Mouse (Mus musculus) liver, embryonic 11.5 days (tissue): ENCODE data around the gene Tmeff2. TPM values are rescaled to one million over a fixed set of nuclear protein-coding genes. Genes with fewer than 3 reads are reported as not detected.

Source experiments
- ATAC-seq: fragments of 200-750 bp; cut with Nextera tagmentation; replicated peaks from 2 replicates; pipeline ENCODE4 v1.8.0; 2017; ENCODE audit warnings: moderate number of reproducible peaks, mild to moderate bottlenecking, moderate TSS enrichment, moderate library complexity; ENCODE audit not compliant: low FRiP score
- DNase-seq: peaks from one replicate; pipeline ENCODE4 v3.0.0-alpha.2; 2017; ENCODE audit warnings: low spot score
- H3K27ac ChIP-seq: fragments of 300-500 bp; sonication (generic); 2 replicates; pipeline ENCODE4 v1.5.1; 2014; ENCODE audit warnings: mild to moderate bottlenecking, low read depth, low read length, control low read depth
- H3K27me3 ChIP-seq: fragments of 300-500 bp; sonication (generic); replicated peaks from 2 replicates; pipeline ENCODE4 v1.6.1; 2014; ENCODE audit warnings: low read length, mixed read lengths; ENCODE audit not compliant: control insufficient read depth, insufficient read depth
- H3K36me3 ChIP-seq: fragments of 300-500 bp; sonication (generic); 2 replicates; pipeline ENCODE4 v1.6.1; 2014; ENCODE audit warnings: mild to moderate bottlenecking, low read length, moderate library complexity, mixed read lengths; ENCODE audit not compliant: control insufficient read depth, insufficient read depth
- H3K4me1 ChIP-seq: fragments of 300-500 bp; sonication (generic); replicated peaks from 2 replicates; pipeline ENCODE4 v1.6.1; 2014; ENCODE audit warnings: low read length, mixed read lengths; ENCODE audit not compliant: control insufficient read depth, insufficient read depth
- H3K4me2 ChIP-seq: fragments of 300-500 bp; sonication (generic); 2 replicates; pipeline ENCODE4 v1.6.1; 2014; ENCODE audit warnings: mild to moderate bottlenecking, control low read depth, moderate library complexity
- H3K4me3 ChIP-seq: fragments of 300-500 bp; sonication (generic); 2 replicates; pipeline ENCODE4 v1.5.1; 2014; ENCODE audit warnings: low read depth, low read length, control low read depth
- H3K9ac ChIP-seq: fragments of 300-500 bp; sonication (generic); 2 replicates; pipeline ENCODE4 v1.6.1; 2014; ENCODE audit warnings: low read depth, low read length, control low read depth
- H3K9me3 ChIP-seq: fragments of 300-500 bp; sonication (generic); 2 replicates; pipeline ENCODE4 v1.6.1; 2016; ENCODE audit warnings: low read length, inconsistent platforms, mixed read lengths; ENCODE audit not compliant: control insufficient read depth
- WGBS: fragments of 180-500 bp; shearing (Covaris S2); extraction: QIAGEN DNeasy Blood & Tissue Kit; methylation state at CpG from one replicate; pipeline ENCODE4 v1.1.7; 2014; 5-methylcytosine and 5-hydroxymethylcytosine counted together
- polyA plus RNA-seq: library from polyadenylated mRNA; unstranded; fragments of >200 nt; fragmentation: Nextera tagmentation; extraction: Ambion mirVana; gene quantifications from 2 replicates; pipeline ENCODE4 v1.2.1, GENCODE M21; 2014

The Tmeff2 gene
- polyA plus RNA-seq, 1 experiment from 2014 or later: 1.1 TPM

GRCm38 (mm10) chr1:51075785-51076771 is 175.6 kb downstream of the Tmeff2 start:
- WGBS: 81% methylated on average over 15 of the region's 15 CpGs
- DNase-seq (no peak), ATAC-seq (no peak)

GRCm38 (mm10) chr1:51088921-51089320 is 188.5 kb downstream of the Tmeff2 start:
- Histone ChIP-seq H3K27ac (no peak overlapping the region), H3K4me1 (no peaks in the 10 kb centered on the region), H3K27me3 (no peaks in the 10 kb centered on the region), H3K36me3 (no peaks in the 10 kb centered on the region), H3K4me2 (no peak overlapping the region), H3K4me3 (no peak overlapping the region), H3K9me3 (no peaks in the 10 kb centered on the region), H3K9ac (no peak overlapping the region)
- no peak for ATAC-seq
- whole genome bisulfite sequencing: 84% methylated on average over 2 of the region's 2 CpGs
- no peak for DNase-seq

More at GRCm38 (mm10) chr1:51075785-51076771, 175.6 kb downstream of the Tmeff2 start:
- H3K36me3 ChIP-seq: no peaks in the 10 kb centered on the region
- H3K4me3 ChIP-seq: no peak overlapping the region
- no peak overlapping the region for H3K9ac ChIP-seq
- no peak overlapping the region for H3K4me2 ChIP-seq
- no peaks in the 10 kb centered on the region for H3K9me3 ChIP-seq
- no peaks in the 10 kb centered on the region for H3K4me1 ChIP-seq
- no peaks in the 10 kb centered on the region for H3K27me3 ChIP-seq
- no peak overlapping the region for H3K27ac ChIP-seq

- Histone ChIP-seq H3K36me3 (no peaks in the 10 kb centered on the region), H3K9ac (no peak overlapping the region), H3K4me1 (no peaks in the 10 kb centered on the region), H3K4me2 (no peak overlapping the region), H3K4me3 (no peak overlapping the region), H3K9me3 (no peaks in the 10 kb centered on the region), H3K27me3 (no peaks in the 10 kb centered on the region), H3K27ac (no peak overlapping the region)
- 83% methylated on average over 3 of the region's 3 CpGs for WGBS
- ATAC-seq (no peak), DNase-seq (no peak)
Measured at GRCm38 (mm10) chr1:51089803-51090202, 189.4 kb downstream of the Tmeff2 start.

- WGBS: 76% methylated on average over 4 of the region's 4 CpGs
- Histone ChIP-seq H3K27ac (no peak overlapping the region), H3K9ac (no peak overlapping the region), H3K9me3 (no peaks in the 10 kb centered on the region), H3K4me1 (no peaks in the 10 kb centered on the region), H3K4me3 (no peak overlapping the region), H3K4me2 (no peak overlapping the region), H3K36me3 (no peaks in the 10 kb centered on the region), H3K27me3 (no peaks in the 10 kb centered on the region)
- ATAC-seq (no peak), DNase-seq (no peak)
Measured at GRCm38 (mm10) chr1:51090212-51090761, 189.8 kb downstream of the Tmeff2 start.

GRCm38 (mm10) chr1:51094713-51095112 is 194.3 kb downstream of the Tmeff2 start:
- H3K4me1 ChIP-seq: no peaks in the 10 kb centered on the region
- no peaks in the 10 kb centered on the region for H3K27me3 ChIP-seq
- H3K27ac ChIP-seq: no peak overlapping the region
- 80% methylated on average over 2 of the region's 2 CpGs for WGBS
- H3K9me3 ChIP-seq: no peaks in the 10 kb centered on the region
- no peak overlapping the region for H3K4me3 ChIP-seq
- no peaks in the 10 kb centered on the region for H3K36me3 ChIP-seq
- no peak for ATAC-seq
- H3K4me2 ChIP-seq: no peak overlapping the region
- no peak for DNase-seq
- no peak overlapping the region for H3K9ac ChIP-seq

- H3K9ac ChIP-seq: no peak overlapping the region
- H3K27me3 ChIP-seq: no peaks in the 10 kb centered on the region
- 74% methylated on average over 4 of the region's 4 CpGs for WGBS
- H3K4me1 ChIP-seq: no peaks in the 10 kb centered on the region
- no peaks in the 10 kb centered on the region for H3K9me3 ChIP-seq
- H3K36me3 ChIP-seq: no peaks in the 10 kb centered on the region
- H3K4me3 ChIP-seq: no peak overlapping the region
- H3K27ac ChIP-seq: no peak overlapping the region
- H3K4me2 ChIP-seq: no peak overlapping the region
- ATAC-seq: no peak
- no peak for DNase-seq
Measured at GRCm38 (mm10) chr1:51096848-51097598, 196.6 kb downstream of the Tmeff2 start.

- H3K36me3 ChIP-seq: no peaks in the 10 kb centered on the region
- WGBS: 84% methylated on average over 2 of the region's 2 CpGs
- no peak overlapping the region for H3K4me2 ChIP-seq
- no peak for ATAC-seq
- H3K27ac ChIP-seq: no peak overlapping the region
- no peak overlapping the region for H3K4me3 ChIP-seq
- H3K9ac ChIP-seq: no peak overlapping the region
- H3K4me1 ChIP-seq: no peaks in the 10 kb centered on the region
- no peaks in the 10 kb centered on the region for H3K27me3 ChIP-seq
- H3K9me3 ChIP-seq: no peaks in the 10 kb centered on the region
- DNase-seq: no peak
Measured at GRCm38 (mm10) chr1:51101034-51101590, 200.7 kb downstream of the Tmeff2 start.

- no peaks in the 10 kb centered on the region for H3K36me3 ChIP-seq
- no peaks in the 10 kb centered on the region for H3K4me1 ChIP-seq
- no peak overlapping the region for H3K4me3 ChIP-seq
- no peaks in the 10 kb centered on the region for H3K27me3 ChIP-seq
- no peak overlapping the region for H3K4me2 ChIP-seq
- DNase-seq (no peak), ATAC-seq (no peak)
- H3K9me3 ChIP-seq: no peaks in the 10 kb centered on the region
- no peak overlapping the region for H3K27ac ChIP-seq
- no peak overlapping the region for H3K9ac ChIP-seq
- WGBS: 23% methylated on average over 2 of the region's 2 CpGs
Measured at GRCm38 (mm10) chr1:51104698-51105097, 204.3 kb downstream of the Tmeff2 start.
